Mouse (Mus musculus) adipocyte (in vitro differentiated cells): ENCODE measurements at regions not wholly inside any gene's neighbourhood (a gene's known extent, or its start where the extent isn't known, plus 50 kb on each side); places are given as distances from the start of the nearest gene placed in this dataset.

Source experiments
- DNase-seq: peaks from one replicate; pipeline ENCODE4 v3.0.0-alpha.2; 2016; ENCODE audit warnings: low spot score

- DNase-seq, result no peak
Observed at GRCm38 (mm10) chr6:93133940-93134339, 190.6 kb upstream of the Adamts9 start.

DNA sequence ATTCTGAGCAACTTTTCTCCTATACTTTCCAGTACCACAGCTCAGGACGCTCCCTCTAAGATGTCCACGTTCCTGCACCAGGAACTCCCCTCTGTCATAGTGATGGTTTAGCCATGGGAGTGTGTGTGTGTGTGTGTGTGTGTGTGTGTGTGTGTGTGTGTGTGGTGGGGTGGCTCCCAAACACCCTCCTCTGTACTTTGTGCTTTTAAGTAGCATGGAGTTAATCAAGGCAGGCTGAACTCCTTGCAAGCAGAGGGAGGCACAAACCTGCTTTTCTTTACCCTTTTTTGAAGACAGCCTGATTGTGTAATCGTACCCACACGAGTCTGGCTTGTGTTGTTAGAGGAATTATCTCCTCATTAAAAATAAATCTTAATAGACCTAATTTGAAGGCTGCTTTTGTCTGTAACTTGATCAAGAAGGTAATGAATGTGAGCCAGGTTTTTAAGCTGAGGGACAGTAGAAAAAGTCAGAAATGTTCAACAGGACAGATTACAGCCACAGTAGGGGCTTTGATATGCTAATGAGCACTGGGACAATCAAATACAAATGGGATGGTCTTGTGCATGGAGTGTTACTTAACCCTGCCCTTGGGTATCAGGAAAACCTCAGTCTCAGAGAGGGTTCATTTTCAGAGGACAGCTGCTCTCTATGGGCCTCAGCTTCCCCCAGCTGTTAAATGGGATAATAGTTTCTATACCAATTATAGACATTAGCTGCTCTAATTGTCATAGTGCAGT lies 187.8 kb upstream of the Adamts9 start:
- DNase-seq, result no peak

- DNase-seq, result no peak
Observed at GRCm38 (mm10) chr6:93119482-93119881, 176.2 kb upstream of the Adamts9 start.

DNA sequence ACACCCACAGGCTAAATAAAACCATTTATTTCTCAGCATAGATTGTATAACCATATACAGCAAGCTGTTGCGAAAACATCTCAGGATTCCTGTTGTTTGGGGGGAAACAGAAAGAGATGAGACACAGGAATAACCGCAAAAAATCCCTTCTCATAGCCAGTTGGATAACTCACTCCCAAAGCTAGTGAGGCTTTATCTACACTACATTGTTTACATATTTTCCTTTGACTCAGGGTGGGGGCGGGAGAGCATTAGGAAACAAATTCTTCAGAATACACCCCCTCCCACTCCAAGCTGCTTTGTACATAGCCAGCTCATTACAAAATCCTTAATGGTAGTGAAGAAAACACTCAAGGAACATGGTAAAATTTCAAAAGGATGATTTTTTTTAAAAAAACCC lies 170.1 kb upstream of the Adamts9 start:
- DNase-seq, result no peak

DNA sequence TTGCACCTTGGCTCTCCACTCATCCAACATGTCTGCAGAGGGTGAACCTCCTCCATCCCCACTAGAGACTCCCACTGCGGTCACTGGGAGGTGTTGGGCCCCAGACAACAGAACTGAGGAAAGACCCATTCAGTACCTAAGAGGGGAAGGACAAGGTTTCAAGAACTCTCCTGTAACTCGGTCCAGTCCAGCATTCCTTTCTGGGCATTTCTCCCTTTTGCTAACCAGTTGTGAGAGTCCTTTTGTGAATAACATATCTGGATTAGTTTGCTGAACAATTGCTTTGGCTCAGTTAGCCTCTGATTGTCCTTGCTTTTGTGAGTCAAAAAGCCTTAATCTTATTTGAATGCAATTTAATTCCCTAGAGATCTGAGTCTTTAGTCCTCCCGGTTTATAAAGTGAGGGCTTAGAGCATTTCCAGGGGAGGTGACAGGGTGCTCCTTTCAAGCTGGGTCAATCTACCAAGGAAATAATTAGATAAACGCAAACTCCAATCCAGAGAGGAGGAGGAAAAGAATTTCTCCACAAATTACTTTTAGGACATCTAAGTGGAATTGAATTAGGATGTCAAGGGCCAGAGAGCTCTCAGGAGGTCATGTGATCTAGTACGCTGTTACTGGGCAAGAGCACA lies 151.6 kb upstream of the Adamts9 start:
- DNase-seq, result no peak

DNA sequence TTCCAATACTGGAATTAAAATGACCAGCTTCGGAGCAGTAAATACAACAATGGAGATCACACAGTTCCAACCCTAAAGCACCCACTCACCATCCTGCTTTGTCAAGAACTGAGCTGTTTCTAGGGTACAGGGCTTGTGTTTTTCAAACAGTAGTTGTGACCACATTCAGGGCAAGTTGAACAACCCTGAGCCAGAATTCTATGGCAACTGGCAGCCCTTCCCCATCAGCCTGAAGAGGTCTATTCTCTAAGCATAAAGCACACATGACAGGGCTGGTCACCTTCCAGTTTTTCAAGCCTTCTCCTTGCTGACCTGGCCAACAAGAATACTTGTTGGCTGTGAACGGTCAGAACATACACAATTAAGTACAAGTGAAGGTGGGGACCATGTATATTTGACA lies 150.5 kb upstream of the Adamts9 start:
- peak; percentile 12 for DNase-seq

DNA sequence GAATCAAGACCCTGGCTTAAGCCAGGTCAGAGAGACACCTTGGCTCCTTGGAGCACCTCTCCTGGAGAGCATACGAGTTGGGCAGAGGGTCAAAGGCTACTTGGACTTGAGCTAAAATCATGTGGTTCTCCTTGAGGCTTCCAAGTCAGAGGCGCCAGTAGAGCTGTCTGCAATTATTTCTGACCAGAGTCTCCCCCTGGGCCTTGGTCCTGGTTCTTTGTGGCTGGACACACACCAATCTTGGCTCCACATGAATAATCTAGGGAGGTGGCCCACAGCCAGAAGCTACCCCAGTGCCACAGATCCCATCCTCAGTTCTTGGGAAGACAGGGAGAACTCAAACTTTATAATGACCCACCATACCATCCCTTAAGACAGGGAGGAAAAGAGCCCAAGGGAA lies 144.0 kb upstream of the Adamts9 start:
- no peak for DNase-seq

DNA sequence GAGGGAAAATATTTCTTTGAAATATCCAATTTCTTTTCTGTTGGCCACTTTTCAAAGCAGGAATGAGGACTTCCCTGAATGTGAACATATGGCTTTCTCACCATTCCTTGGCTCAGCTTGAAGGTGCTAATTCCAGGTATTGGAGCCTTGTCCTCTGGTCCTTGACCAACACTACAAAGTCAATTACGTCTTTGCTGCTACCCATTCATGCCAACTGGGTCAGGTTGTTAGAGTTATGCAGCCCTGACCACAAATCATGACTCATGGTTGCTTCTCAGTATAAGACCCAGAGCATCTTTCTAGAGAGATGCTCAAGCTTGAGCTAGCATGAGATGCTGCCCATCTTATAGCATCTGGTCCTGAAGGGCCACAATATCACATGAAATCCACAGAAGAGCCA lies 141.0 kb upstream of the Adamts9 start:
- no peak for DNase-seq

- DNase-seq, result no peak
Observed at GRCm38 (mm10) chr6:93083716-93084115, 140.4 kb upstream of the Adamts9 start.

GRCm38 (mm10) chr6:93082205-93082604 lies 138.9 kb upstream of the Adamts9 start:
- no peak for DNase-seq

GRCm38 (mm10) chr6:93076681-93077080 lies 133.4 kb upstream of the Adamts9 start:
- DNase-seq, result peak; percentile 58

GRCm38 (mm10) chr6:93075867-93076266 lies 132.6 kb upstream of the Adamts9 start:
- DNase-seq, result peak; percentile 40

DNA sequence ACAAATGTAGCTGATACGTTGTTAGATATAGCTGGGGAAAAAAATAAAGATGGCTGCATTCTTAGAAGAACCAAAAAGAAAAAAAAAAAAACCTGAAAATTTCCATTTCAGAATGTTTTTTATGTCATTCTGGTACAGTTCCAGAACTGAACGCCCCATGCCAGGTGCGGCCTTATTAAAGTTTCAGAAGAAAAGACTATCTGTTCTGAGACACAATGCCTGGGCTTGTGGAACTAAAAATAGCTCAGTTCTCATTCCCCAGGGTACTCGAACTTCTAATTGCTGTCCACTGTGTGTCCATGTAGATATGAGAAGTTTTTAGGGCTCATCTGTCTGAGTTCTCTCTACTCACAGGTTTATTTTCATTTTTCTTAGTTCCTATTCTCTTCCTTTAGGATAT lies 131.7 kb upstream of the Adamts9 start:
- DNase-seq, result no peak

DNA sequence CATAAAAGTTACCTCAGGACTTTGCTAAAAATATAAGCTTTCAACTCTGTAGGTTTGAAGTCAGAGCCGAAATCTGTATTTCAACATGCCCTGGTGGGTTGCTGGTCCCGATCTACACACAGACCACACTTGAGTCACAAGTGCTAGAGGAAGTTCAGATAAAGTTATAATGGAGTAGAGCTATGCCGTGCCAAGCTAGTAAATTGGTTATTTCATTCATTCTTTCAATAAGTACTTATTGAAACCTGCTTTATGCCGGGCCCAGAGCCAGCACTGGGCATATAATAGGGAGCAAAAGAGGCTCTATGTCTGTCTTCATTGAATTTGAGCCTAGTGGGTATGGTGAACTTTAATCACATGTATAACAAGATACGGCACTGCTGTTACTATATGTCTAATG lies 127.6 kb upstream of the Adamts9 start:
- no peak for DNase-seq

DNA sequence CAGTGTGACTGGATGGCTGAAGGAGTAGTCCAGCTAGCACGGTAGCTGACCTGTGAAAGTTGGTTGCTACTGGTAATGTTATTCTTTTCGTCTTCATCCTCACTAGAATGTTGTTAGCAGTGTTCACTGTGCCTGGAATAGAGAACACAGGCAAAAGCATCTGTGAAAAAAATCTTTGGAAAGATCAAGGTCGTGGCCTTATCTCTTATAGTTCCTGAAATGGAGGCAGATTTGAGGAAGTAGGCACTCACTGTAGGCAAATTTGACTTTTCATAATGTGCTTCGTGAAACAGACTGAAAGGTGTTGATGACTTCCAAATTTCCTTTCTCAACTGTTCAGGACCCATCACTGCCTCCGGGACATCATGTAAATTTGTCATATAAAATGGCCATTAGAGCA lies 124.5 kb upstream of the Adamts9 start:
- DNase-seq, result no peak

GRCm38 (mm10) chr6:93066553-93067376 lies 123.5 kb upstream of the Adamts9 start:
- DNase-seq, result no peak

- DNase-seq, result no peak
Observed at GRCm38 (mm10) chr6:93065917-93066552, 122.7 kb upstream of the Adamts9 start.

- no peak for DNase-seq
Observed at GRCm38 (mm10) chr6:93065366-93065765, 122.1 kb upstream of the Adamts9 start.

- DNase-seq, result no peak
Observed at GRCm38 (mm10) chr6:93064366-93064765, 121.1 kb upstream of the Adamts9 start.

GRCm38 (mm10) chr6:93061741-93062140 lies 118.4 kb upstream of the Adamts9 start:
- DNase-seq, result no peak

DNA sequence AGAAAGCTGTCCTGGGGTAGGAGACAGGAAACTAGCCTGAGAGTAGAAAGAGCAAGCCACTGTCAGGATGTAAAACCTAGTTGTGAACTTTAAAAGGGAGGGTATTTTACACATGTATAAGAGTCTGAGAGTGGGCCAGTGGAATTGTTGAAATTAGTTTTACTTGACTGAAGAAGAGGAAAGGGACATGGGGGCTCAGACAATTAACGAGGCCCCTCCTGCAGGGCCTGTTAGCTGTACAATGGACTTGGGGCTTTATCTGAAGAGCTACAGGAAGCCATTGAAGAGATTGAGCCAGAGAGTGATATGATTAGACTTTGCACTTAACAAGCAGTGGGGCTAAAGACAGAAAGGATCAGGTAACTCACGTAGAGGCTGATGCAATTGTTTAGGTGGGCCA lies 102.2 kb upstream of the Adamts9 start:
- DNase-seq, result no peak

DNA sequence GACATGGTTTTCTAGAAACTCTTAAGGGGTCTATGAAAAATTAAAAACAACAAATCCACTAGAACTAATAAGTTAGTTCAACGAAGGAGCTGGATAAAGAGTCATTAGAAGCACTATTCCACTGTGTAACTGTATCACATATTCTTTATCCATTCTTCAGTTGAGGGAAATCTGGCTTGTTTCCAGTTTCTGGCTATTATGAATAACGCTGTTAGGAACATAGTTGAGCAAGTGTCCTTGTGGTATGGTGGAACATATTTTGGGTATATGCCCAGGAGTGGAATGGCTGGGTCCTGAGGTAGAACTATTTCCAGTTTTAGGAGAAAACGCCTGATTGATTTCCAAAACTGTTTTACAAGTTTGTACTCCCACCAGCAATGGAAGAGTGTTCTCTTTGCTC lies 97.7 kb upstream of the Adamts9 start:
- peak; percentile 82 for DNase-seq
